Mouse (Mus musculus) right cerebral cortex, postnatal 10 days (tissue): Measurements from ENCODE around the gene Zcchc24.

ENCODE experiments used
- DNase-seq, 2 experiments: peaks; one replicate each; pipeline ENCODE4 v3.0.0; 2021; ENCODE audit warnings: low spot score in 2 of 2

Zcchc24 gene

DNA sequence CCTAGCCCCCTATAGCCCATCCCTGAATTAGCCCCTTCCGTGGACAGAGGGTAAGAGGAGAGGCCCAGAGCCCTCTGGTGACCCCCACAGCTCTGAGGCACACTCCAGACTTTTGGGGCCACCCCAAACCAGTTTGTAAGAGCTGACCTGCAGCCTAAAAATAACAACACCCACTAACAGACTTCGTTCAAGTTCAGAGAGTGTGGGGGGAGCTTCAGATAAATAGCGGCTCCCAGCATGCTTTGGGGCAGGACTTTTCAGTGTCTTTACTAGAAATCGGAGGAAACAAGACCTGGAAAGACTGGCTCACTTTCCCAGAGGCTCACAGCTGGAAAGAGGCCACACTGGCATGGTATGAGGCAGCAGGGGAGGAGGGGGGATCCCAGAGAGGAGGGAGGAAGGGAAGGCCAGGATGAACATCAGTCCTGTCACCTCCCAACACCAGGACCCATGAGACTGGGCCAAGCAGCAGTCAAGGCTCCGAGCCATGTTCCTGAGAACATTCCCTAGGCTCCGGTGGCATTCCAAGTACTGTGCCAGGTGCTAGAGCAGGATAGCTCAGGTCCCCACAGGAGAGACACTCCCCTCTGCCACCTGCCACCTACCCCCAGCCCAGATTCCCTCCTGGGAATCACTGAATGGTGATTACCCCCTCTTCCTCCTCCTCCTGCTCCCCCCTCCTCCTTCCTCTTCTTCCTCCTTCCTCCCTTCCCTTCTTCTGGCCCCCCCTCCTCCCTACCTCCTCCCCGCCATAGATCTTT is 20.7 kb downstream of the Zcchc24 start:
- no peak for DNase-seq

GRCm38 (mm10) chr14:25746971-25747945 is 21.6 kb downstream of the Zcchc24 start:
- no peak for DNase-seq

GRCm38 (mm10) chr14:25746371-25746770 is 22.5 kb downstream of the Zcchc24 start:
- DNase-seq: no peak

- no peak for DNase-seq
Observed at GRCm38 (mm10) chr14:25745365-25746184, 23.3 kb downstream of the Zcchc24 start.

DNA sequence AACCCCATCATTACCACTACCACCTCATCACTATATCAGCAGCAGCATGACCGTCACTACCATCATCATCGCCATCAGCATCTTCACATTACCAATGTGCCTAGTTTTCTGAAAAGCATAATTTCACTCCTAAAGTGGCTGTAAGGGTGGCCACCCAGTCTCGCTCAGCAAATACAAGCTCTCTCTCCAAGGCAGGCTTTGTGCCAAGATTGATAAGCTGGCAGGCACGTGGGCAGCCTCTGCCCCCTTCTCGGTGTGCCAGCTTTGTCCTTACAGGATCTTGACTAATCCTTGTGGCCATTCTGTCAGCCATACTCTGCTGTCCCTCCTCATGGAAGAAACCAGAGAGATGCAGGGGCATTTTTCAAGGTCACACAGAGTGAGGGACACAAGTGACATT is 25.9 kb downstream of the Zcchc24 start:
- peak in 1 of 2 experiments; percentile 17 for DNase-seq

GRCm38 (mm10) chr14:25741840-25742367 is 26.9 kb downstream of the Zcchc24 start:
- DNase-seq: no peak

DNA sequence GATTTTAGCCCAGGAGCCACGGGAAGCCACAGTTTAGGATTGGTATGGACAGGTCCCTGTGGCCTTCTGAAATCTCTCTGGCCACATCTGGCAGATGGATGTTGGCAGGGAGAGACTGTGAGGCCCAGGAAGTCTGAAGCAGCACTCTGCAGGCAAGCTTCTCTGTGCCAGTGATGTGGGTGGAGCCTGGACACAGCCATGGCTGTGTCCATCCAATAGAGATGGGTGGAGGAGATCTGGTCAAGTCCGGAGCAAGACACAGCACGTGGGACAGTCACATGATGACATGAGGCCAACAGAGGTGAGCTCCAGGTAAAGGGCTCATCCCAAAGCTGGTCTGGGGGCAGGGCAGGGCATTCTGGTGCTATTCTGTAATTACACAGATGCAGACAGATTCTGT is 27.6 kb downstream of the Zcchc24 start:
- no peak for DNase-seq

- peak; percentile 86 to 92 for DNase-seq
Observed at GRCm38 (mm10) chr14:25739957-25740565, 28.8 kb downstream of the Zcchc24 start.

- DNase-seq: peak; percentile 68 to 72
Observed at GRCm38 (mm10) chr14:25738591-25739001, 30.2 kb downstream of the Zcchc24 start.

- peak; percentile 88 to 90 for DNase-seq
Observed at GRCm38 (mm10) chr14:25736589-25736988, 32.2 kb downstream of the Zcchc24 start.

GRCm38 (mm10) chr14:25736140-25736539 is 32.7 kb downstream of the Zcchc24 start:
- no peak for DNase-seq

- peak; percentile 78 to 83 for DNase-seq
Observed at GRCm38 (mm10) chr14:25734736-25735716, 33.8 kb downstream of the Zcchc24 start.

DNA sequence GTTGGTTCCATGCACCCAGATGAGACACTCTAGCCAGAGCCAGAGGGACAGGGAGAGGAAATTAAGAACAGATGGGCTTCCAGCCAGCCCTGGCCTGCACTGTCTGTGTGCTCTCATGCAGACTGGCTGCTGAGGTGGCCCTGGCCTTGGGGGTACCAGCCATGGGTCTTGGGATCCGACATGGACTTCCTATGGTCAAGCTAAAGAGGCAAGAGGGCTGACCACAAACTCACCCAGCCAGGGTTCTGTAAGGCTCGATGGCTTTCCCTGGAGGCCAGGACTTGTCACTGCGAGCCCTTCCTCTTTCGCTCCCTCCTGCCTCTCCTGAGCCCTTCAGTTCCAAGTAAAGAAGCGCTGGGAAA is 41.7 kb downstream of the Zcchc24 start:
- DNase-seq: no peak

- DNase-seq: no peak
Observed at GRCm38 (mm10) chr14:25726226-25727148, 42.4 kb downstream of the Zcchc24 start.

GRCm38 (mm10) chr14:25725690-25726089 is 43.1 kb downstream of the Zcchc24 start:
- DNase-seq: no peak

GRCm38 (mm10) chr14:25725032-25725497 is 43.8 kb downstream of the Zcchc24 start:
- no peak for DNase-seq

DNA sequence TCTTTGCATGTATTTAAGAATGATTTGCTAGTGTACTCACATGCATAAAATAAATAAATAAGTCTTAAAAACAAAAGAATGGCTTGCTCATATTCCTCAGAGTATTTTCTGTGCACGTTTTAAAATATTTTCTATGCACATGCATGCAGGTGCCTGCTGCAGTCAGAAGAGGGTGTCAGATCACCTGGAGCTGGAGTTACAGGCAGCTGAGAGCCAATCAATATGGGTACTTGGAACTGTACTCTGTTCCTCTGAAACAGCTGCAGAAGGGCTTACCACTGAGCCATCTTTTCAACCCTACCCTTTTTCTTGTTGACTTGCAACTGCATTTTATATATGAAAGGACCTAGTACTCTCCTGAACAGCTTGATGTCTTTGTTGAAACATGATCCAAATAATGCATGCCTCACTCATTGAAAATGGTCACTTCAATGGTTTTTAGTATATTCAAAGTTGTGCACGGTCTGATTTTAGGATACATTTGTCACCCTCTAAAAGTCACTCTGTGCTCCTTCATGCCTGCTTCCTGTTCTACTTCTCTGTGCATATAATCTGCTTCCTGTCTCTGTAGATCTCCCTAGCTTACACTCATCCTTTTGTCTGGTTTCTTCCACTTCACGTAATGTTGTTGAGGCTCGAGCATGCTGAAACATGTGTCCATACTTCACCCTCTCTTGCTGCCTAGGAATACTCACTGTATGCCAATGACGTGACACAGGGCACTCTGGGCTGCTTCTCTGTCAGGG is 47.7 kb downstream of the Zcchc24 start:
- DNase-seq: no peak

- DNase-seq: no peak
Observed at GRCm38 (mm10) chr14:25719371-25719770, 49.5 kb downstream of the Zcchc24 start.
